Mouse (Mus musculus): ENCODE measurements around the gene Grin2d.

GRCm38 (mm10) chr7:45915011-45915410 is 36.8 kb upstream of the Grin2d start:
- TF ChIP-seq POLR2A (IDR thresholded peaks at IDR 0.05; ENCODE audit: insufficient read length, low read depth) (no peak), SRF (IDR thresholded peaks at IDR 0.05; ENCODE audit: control insufficient read depth, insufficient read length, low read depth) (no peak), POLR2AphosphoS2 (IDR thresholded peaks at IDR 0.05; ENCODE audit: insufficient read length, low read depth) (no peak), E2F4 (IDR thresholded peaks at IDR 0.05; ENCODE audit: insufficient read depth) (no peak), USF1 (IDR thresholded peaks at IDR 0.05; ENCODE audit: low read depth) (no peak), TCF12 (IDR thresholded peaks at IDR 0.05; ENCODE audit: insufficient read depth, poor library complexity, severe bottlenecking) (no peak), MYOG (IDR thresholded peaks at IDR 0.05; ENCODE audit: control insufficient read depth in 1 of 3, insufficient read depth in 1 of 3, insufficient read length in 2 of 3, low read depth in 2 of 3) (no peak), MAX (IDR thresholded peaks at IDR 0.05; ENCODE audit: low read depth) (no peak), REST (IDR thresholded peaks at IDR 0.05; ENCODE audit: insufficient read depth, insufficient read length) (no peak), MYOD1 (IDR thresholded peaks at IDR 0.05; ENCODE audit: control insufficient read depth in 1 of 3, insufficient read length in 2 of 3, low read depth in 2 of 3) (no peak), CEBPB (IDR thresholded peaks at IDR 0.05; ENCODE audit: insufficient read depth, poor library complexity, severe bottlenecking) (no peak), TCF3 (IDR thresholded peaks at IDR 0.05; ENCODE audit: insufficient read length, low read depth) (no peak)

All from myocyte (in vitro differentiated cells).